Mouse (Mus musculus) liver, embryonic 13.5 days (tissue): Measurements from ENCODE around the gene Fam221b. TPM values are rescaled to one million over a fixed set of nuclear protein-coding genes. Genes with fewer than 3 reads are reported as not detected.
A peak's percentile ranks its signal among the peaks of the same experiment; 100 is the strongest.

ENCODE experiments used
- ATAC-seq: fragments of 200-750 bp; cut with Nextera tagmentation; 2 replicates; pipeline ENCODE4 v1.8.0; 2017; ENCODE audit warnings: low read depth, mild to moderate bottlenecking, moderate number of reproducible peaks, moderate library complexity
- DNase-seq: peaks from one replicate; pipeline ENCODE4 v3.0.0; 2022
- H3K27ac ChIP-seq: fragments of 300-500 bp; sonication (generic); 2 replicates; pipeline ENCODE4 v1.5.1; 2015; ENCODE audit warnings: moderate library complexity, mild to moderate bottlenecking, inconsistent platforms
- H3K27me3 ChIP-seq: fragments of 300-500 bp; sonication (generic); 2 replicates; pipeline ENCODE4 v1.6.1; 2015; ENCODE audit warnings: mild to moderate bottlenecking, inconsistent platforms
- H3K36me3 ChIP-seq: fragments of 300-500 bp; sonication (generic); 2 replicates; pipeline ENCODE4 v1.6.1; 2015; ENCODE audit warnings: mild to moderate bottlenecking, inconsistent platforms
- H3K4me1 ChIP-seq: fragments of 300-500 bp; sonication (generic); replicated peaks from 2 replicates; pipeline ENCODE4 v1.6.1; 2015; ENCODE audit warnings: inconsistent platforms
- H3K4me2 ChIP-seq: fragments of 300-500 bp; sonication (generic); 2 replicates; pipeline ENCODE4 v1.6.1; 2015; ENCODE audit warnings: inconsistent platforms, mild to moderate bottlenecking, moderate library complexity
- H3K4me3 ChIP-seq: fragments of 300-500 bp; sonication (generic); replicated peaks from 2 replicates; pipeline ENCODE4 v1.5.1; 2015; ENCODE audit warnings: mild to moderate bottlenecking, inconsistent platforms
- H3K9ac ChIP-seq: fragments of 300-500 bp; sonication (generic); 2 replicates; pipeline ENCODE4 v1.6.1; 2015; ENCODE audit warnings: mild to moderate bottlenecking, inconsistent platforms
- H3K9me3 ChIP-seq: fragments of 300-500 bp; sonication (generic); replicated peaks from 2 replicates; pipeline ENCODE4 v1.6.1; 2016; ENCODE audit warnings: inconsistent platforms
- WGBS: fragments of 180-500 bp; shearing (Covaris S2); methylation state at CpG from one replicate; pipeline ENCODE4 v1.1.7; 2015; ENCODE audit not compliant: insufficient replicate concordance; 5-methylcytosine and 5-hydroxymethylcytosine counted together
- polyA plus RNA-seq: library from polyadenylated mRNA; unstranded; fragments of >200 nt; fragmentation: Nextera tagmentation; extraction: Ambion mirVana; gene quantifications from 2 replicates; pipeline ENCODE4 v1.2.1, GENCODE M21; 2015

Fam221b gene
- polyA plus RNA-seq, 1 experiment from 2014 or later = 1.3 TPM

GRCm38 (mm10) chr4:43633296-43633695 lies 35.6 kb downstream of the Fam221b start:
- DNase-seq = no peak
- Histone ChIP-seq H3K4me2 (no peak overlapping the region), H3K9me3 (no peaks in the 10 kb centered on the region), H3K27ac (no peak overlapping the region), H3K9ac (no peak overlapping the region), H3K27me3 (peaks cover 37% of the 10 kb centered on the region), H3K4me3 (no peak overlapping the region), H3K4me1 (peaks cover 33% of the 10 kb centered on the region), H3K36me3 (no peaks in the 10 kb centered on the region)
- 65% methylated on average over 8 of the region's 8 CpGs for WGBS
- no peak for ATAC-seq

GRCm38 (mm10) chr4:43631956-43632920 lies 36.7 kb downstream of the Fam221b start:
- peak overlapping the region; percentile 65 for H3K9ac ChIP-seq
- 58% methylated on average over 42 of the region's 42 CpGs for WGBS
- no peak overlapping the region for H3K27ac ChIP-seq
- peaks cover 33% of the 10 kb centered on the region for H3K4me1 ChIP-seq
- peaks cover 37% of the 10 kb centered on the region for H3K27me3 ChIP-seq
- H3K36me3 ChIP-seq = no peaks in the 10 kb centered on the region
- peak overlapping the region; percentile 84 for H3K4me2 ChIP-seq
- H3K4me3 ChIP-seq = peak overlapping the region; percentile 63
- DNase-seq (no peak), ATAC-seq (no peak)
- no peaks in the 10 kb centered on the region for H3K9me3 ChIP-seq

GRCm38 (mm10) chr4:43631046-43631955 lies 37.6 kb downstream of the Fam221b start, which contains the start of gene Npr2:
Npr2 (plus strand) TSS chr4:43631935.
- WGBS = 2% methylated on average over 34 of the region's 70 CpGs

GRCm38 (mm10) chr4:43630671-43631045 lies 38.3 kb downstream of the Fam221b start:
- Histone ChIP-seq H3K4me1 (peaks cover 33% of the 10 kb centered on the region), H3K27me3 (peaks cover 37% of the 10 kb centered on the region), H3K9ac (no peak overlapping the region), H3K4me2 (peak overlapping the region; percentile 84), H3K27ac (no peak overlapping the region), H3K9me3 (no peaks in the 10 kb centered on the region), H3K4me3 (peak overlapping the region; percentile 63), H3K36me3 (no peaks in the 10 kb centered on the region)
- ATAC-seq = no peak
- 28% methylated on average over 5 of the region's 5 CpGs for WGBS
- no peak for DNase-seq

More at GRCm38 (mm10) chr4:43631046-43631955, 37.6 kb downstream of the Fam221b start, which contains the start of gene Npr2:
- Histone ChIP-seq H3K27ac (no peak within 1 kb of the TSS), H3K9ac (peak within 1 kb of the TSS; percentile 65), H3K4me1 (peaks cover 33% of the 10 kb centered on the region), H3K36me3 (no peaks in the 10 kb centered on the region), H3K27me3 (peaks cover 37% of the 10 kb centered on the region), H3K4me3 (peak within 1 kb of the TSS; percentile 63), H3K9me3 (no peaks in the 10 kb centered on the region), H3K4me2 (peak within 1 kb of the TSS; percentile 84)
- ATAC-seq = peak; percentile 14; the same call in 1 of the 2 replicates
- DNase-seq = no peak

- no peak overlapping the region for H3K9ac ChIP-seq
- 5% methylated on average over 5 of the region's 5 CpGs for WGBS
- peak; percentile 52 for ATAC-seq
- H3K27ac ChIP-seq = no peak overlapping the region
- no peaks in the 10 kb centered on the region for H3K36me3 ChIP-seq
- H3K4me1 ChIP-seq = peaks cover 28% of the 10 kb centered on the region
- peak overlapping the region; percentile 26 for H3K4me2 ChIP-seq
- peak; percentile 67 for DNase-seq
- H3K9me3 ChIP-seq = peaks cover 5% of the 10 kb centered on the region
- H3K4me3 ChIP-seq = no peak overlapping the region
- H3K27me3 ChIP-seq = peaks cover 37% of the 10 kb centered on the region
Observed at GRCm38 (mm10) chr4:43630030-43630581, 38.8 kb downstream of the Fam221b start.

GRCm38 (mm10) chr4:43629106-43629817 lies 39.7 kb downstream of the Fam221b start:
- Histone ChIP-seq H3K9ac (no peak overlapping the region; the same call in 1 of the 2 replicates), H3K36me3 (no peaks in the 10 kb centered on the region), H3K27me3 (peaks cover 37% of the 10 kb centered on the region), H3K9me3 (peaks cover 10% of the 10 kb centered on the region), H3K27ac (peak overlapping the region; percentile 53; the same call in 1 of the 2 replicates), H3K4me3 (peak overlapping the region; percentile 16; the same call in 1 of the 2 replicates), H3K4me2 (peak overlapping the region; percentile 38), H3K4me1 (peaks cover 28% of the 10 kb centered on the region)
- WGBS = 42% methylated on average over 20 of the region's 20 CpGs
- ATAC-seq (peak; percentile 60), DNase-seq (no peak)

- ATAC-seq (no peak), DNase-seq (no peak)
- Histone ChIP-seq H3K4me1 (no peaks in the 10 kb centered on the region), H3K4me2 (no peak overlapping the region), H3K4me3 (no peak overlapping the region), H3K9me3 (peaks cover 6% of the 10 kb centered on the region), H3K9ac (no peak overlapping the region), H3K36me3 (no peaks in the 10 kb centered on the region), H3K27ac (no peak overlapping the region), H3K27me3 (0 out of 2 replicates have a peak, but pooled peaks cover 3% of the 10 kb centered on the region)
- WGBS = 72% methylated on average over 4 of the region's 4 CpGs
Observed at GRCm38 (mm10) chr4:43620146-43620778, 48.7 kb downstream of the Fam221b start.

GRCm38 (mm10) chr4:43613060-43613730 lies 55.8 kb downstream of the Fam221b start:
- H3K36me3 ChIP-seq = no peaks in the 10 kb centered on the region
- 32% methylated on average over 3 of the region's 3 CpGs for WGBS
- H3K27me3 ChIP-seq = no peaks in the 10 kb centered on the region
- peak overlapping the region; percentile 41; the same call in 1 of the 2 replicates for H3K9ac ChIP-seq
- peaks cover 27% of the 10 kb centered on the region for H3K4me1 ChIP-seq
- H3K9me3 ChIP-seq = no peaks in the 10 kb centered on the region
- DNase-seq (no peak), ATAC-seq (peak; percentile 81)
- peak overlapping the region; percentile 54 for H3K4me2 ChIP-seq
- peak overlapping the region; percentile 75 for H3K27ac ChIP-seq
- H3K4me3 ChIP-seq = no peak overlapping the region

- H3K9ac ChIP-seq = peak overlapping the region; percentile 42; the same call in 1 of the 2 replicates
Observed at GRCm38 (mm10) chr4:43612534-43612933, 56.4 kb downstream of the Fam221b start.

More at GRCm38 (mm10) chr4:43612534-43612933, 56.4 kb downstream of the Fam221b start:
- Histone ChIP-seq H3K36me3 (no peaks in the 10 kb centered on the region), H3K27me3 (no peaks in the 10 kb centered on the region), H3K9me3 (no peaks in the 10 kb centered on the region), H3K4me1 (peaks cover 30% of the 10 kb centered on the region), H3K27ac (peak overlapping the region; percentile 75), H3K4me2 (peak overlapping the region; percentile 54), H3K4me3 (no peak overlapping the region; the same call in 1 of the 2 replicates)
- ATAC-seq (peak; percentile 87), DNase-seq (no peak)
- WGBS = 10% methylated on average over 10 of the region's 10 CpGs
